Mouse (Mus musculus) embryonic fibroblast, embryonic 13.5 days (primary cell): Measurements from ENCODE around the gene Sppl3.
"Not testable (repeated sequence)": the region's sequence is repeated elsewhere in the genome, so short reads cannot be mapped to it uniquely, and the experiment has no call there.

Source experiments
- CTCF ChIP-seq: IDR thresholded peaks from 2 replicates; pipeline ENCODE4 v1.5.1; 2011; ENCODE audit warnings: mild to moderate bottlenecking, control low read depth, low read length, moderate library complexity, borderline replicate concordance; ENCODE audit not compliant: insufficient read depth
- POLR2A ChIP-seq: IDR thresholded peaks from 2 replicates; pipeline ENCODE4 v1.6.1; 2011; ENCODE audit warnings: low read depth, mild to moderate bottlenecking, control low read depth, low read length, moderate library complexity

GRCm38 (mm10) chr5:115103253-115103652 lies 92.3 kb downstream of the Sppl3 start:
- not testable (repeated sequence) for TF ChIP-seq CTCF, POLR2A
